Mouse (Mus musculus) limb, embryonic 12.5 days (tissue): Measurements from ENCODE around the gene AI182371. TPM values are rescaled to one million over a fixed set of nuclear protein-coding genes. Genes with fewer than 3 reads are reported as not detected.

ENCODE experiments used
- ATAC-seq: fragments of 200-750 bp; cut with Nextera tagmentation; 2 replicates; pipeline ENCODE4 v1.8.0; 2017; ENCODE audit warnings: low read depth, moderate TSS enrichment; ENCODE audit not compliant: insufficient number of reproducible peaks, insufficient read depth, low FRiP score, low TSS enrichment
- H3K27ac ChIP-seq: fragments of 300-500 bp; sonication (generic); 2 replicates; pipeline ENCODE4 v1.5.1; 2016; ENCODE audit warnings: mild to moderate bottlenecking, moderate library complexity
- H3K27me3 ChIP-seq: fragments of 300-500 bp; sonication (generic); 2 replicates; pipeline ENCODE4 v1.6.1; 2016; ENCODE audit warnings: mild to moderate bottlenecking, moderate library complexity
- H3K36me3 ChIP-seq: fragments of 300-500 bp; sonication (generic); 2 replicates; pipeline ENCODE4 v1.6.1; 2016; ENCODE audit warnings: mild to moderate bottlenecking, moderate library complexity
- H3K4me1 ChIP-seq: fragments of 300-500 bp; sonication (generic); replicated peaks from 2 replicates; pipeline ENCODE4 v1.6.1; 2016
- H3K4me2 ChIP-seq: fragments of 300-500 bp; sonication (generic); 2 replicates; pipeline ENCODE4 v1.6.1; 2016; ENCODE audit warnings: mild to moderate bottlenecking, moderate library complexity
- H3K4me3 ChIP-seq: fragments of 300-500 bp; sonication (generic); replicated peaks from 2 replicates; pipeline ENCODE4 v1.5.1; 2016; ENCODE audit warnings: mild to moderate bottlenecking
- H3K9ac ChIP-seq: fragments of 300-500 bp; sonication (generic); replicated peaks from 2 replicates; pipeline ENCODE4 v1.6.1; 2016; ENCODE audit warnings: mild to moderate bottlenecking, moderate library complexity
- H3K9me3 ChIP-seq: fragments of 300-500 bp; sonication (generic); 2 replicates; pipeline ENCODE4 v1.6.1; 2016; ENCODE audit warnings: mild to moderate bottlenecking, moderate library complexity
- WGBS: fragments of 180-500 bp; shearing (Covaris S2); methylation state at CpG from one replicate; pipeline ENCODE4 v1.1.7; 2016; 5-methylcytosine and 5-hydroxymethylcytosine counted together
- polyA plus RNA-seq: library from polyadenylated mRNA; unstranded; fragments of >200 nt; fragmentation: Nextera tagmentation; extraction: Ambion mirVana; gene quantifications from 2 replicates; pipeline ENCODE4 v1.2.1, GENCODE M21; 2016

Gene AI182371
- polyA plus RNA-seq, 1 experiment from 2014 or later = 0.20 TPM

GRCm38 (mm10) chr2:35038580-35039375 is 62.6 kb downstream of the AI182371 start:
- Histone ChIP-seq H3K27me3 (peaks cover 4% of the 10 kb centered on the region; the same call in 1 of the 2 replicates), H3K27ac (no peak overlapping the region), H3K36me3 (no peaks in the 10 kb centered on the region), H3K9me3 (0 out of 2 replicates have a peak, but pooled peaks cover 6% of the 10 kb centered on the region), H3K4me3 (no peak overlapping the region), H3K4me1 (no peaks in the 10 kb centered on the region), H3K4me2 (no peak overlapping the region), H3K9ac (no peak overlapping the region)
- ATAC-seq = no peak
- WGBS = 91% methylated on average over 9 of the region's 9 CpGs

Other genes starting within 250 kb of the AI182371 start
- 0.15 TPM in 1 of 2 replicates, not detected in the other for gene Cutal, start 227.1 kb downstream of the AI182371 start, polyA plus RNA-seq
- gene Psmd5, start 226.6 kb downstream of the AI182371 start, polyA plus RNA-seq = 104 TPM in 2 replicates
- 0.61 and 1.0 TPM in 2 replicates for gene Phf19, start 187.5 kb downstream of the AI182371 start, polyA plus RNA-seq
- 0.58 and 0.61 TPM in 2 replicates for gene Traf1, start 139.8 kb downstream of the AI182371 start, polyA plus RNA-seq
- gene Hc, start 40.1 kb downstream of the AI182371 start, polyA plus RNA-seq = 0.12 TPM in 1 of 2 replicates, not detected in the other
- gene Cntrl, start 7.9 kb upstream of the AI182371 start, polyA plus RNA-seq = 32.0 and 34.5 TPM in 2 replicates
- 270 and 291 TPM in 2 replicates for gene Rab14, start 99.6 kb upstream of the AI182371 start, polyA plus RNA-seq
- 45.2 and 52.5 TPM in 2 replicates for gene Gsn, start 154.8 kb upstream of the AI182371 start, polyA plus RNA-seq
- gene Stom, start 235.4 kb upstream of the AI182371 start, polyA plus RNA-seq = 12.2 and 12.7 TPM in 2 replicates